Mouse (Mus musculus): Measurements from ENCODE around the gene Gpr18. TPM values are rescaled to one million over a fixed set of nuclear protein-coding genes. Genes with fewer than 3 reads are reported as not detected.
A peak's percentile ranks its signal among the peaks of the same experiment; 100 is the strongest.

Gene Gpr18
- polyA plus RNA-seq, 1 experiment from 2014 or later, result 0.78 TPM

GRCm38 (mm10) chr14:121922016-121922415 is 6.4 kb upstream of the Gpr18 start:
- 72% methylated on average over 4 of the region's 4 CpGs for WGBS (ENCODE audit: insufficient replicate concordance)

GRCm38 (mm10) chr14:121920511-121921124 is 5.0 kb upstream of the Gpr18 start:
- 78% methylated on average over 12 of the region's 12 CpGs for WGBS (ENCODE audit: insufficient replicate concordance)
- no peak for TF ChIP-seq CTCF (IDR thresholded peaks at IDR 0.05; ENCODE audit: low read depth)
- TF ChIP-seq EP300 (IDR thresholded peaks at IDR 0.05; ENCODE audit: low read depth), result no peak
- Histone ChIP-seq H3K4me1 (ENCODE audit: insufficient read depth) (0 out of 2 replicates have a peak, but pooled peaks cover 2% of the 10 kb centered on the region), H3K27ac (ENCODE audit: low read depth) (no peak overlapping the region), H3K9me3 (ENCODE audit: low read length) (no peaks in the 10 kb centered on the region), H3K4me3 (ENCODE audit: low read depth, low read length) (no peak overlapping the region), H3K36me3 (replicated peaks; ENCODE audit: insufficient read depth, low read length) (peaks cover 5% of the 10 kb centered on the region; the same call in 1 of the 2 replicates), H3K4me2 (ENCODE audit: low read depth, low read length) (no peak overlapping the region), H3K9ac (replicated peaks) (no peak overlapping the region; the same call in 1 of the 2 replicates), H3K27me3 (ENCODE audit: insufficient read depth, low read length) (no peaks in the 10 kb centered on the region)
- ATAC-seq, result no peak
- peak; percentile 22 for DNase-seq

More at GRCm38 (mm10) chr14:121922016-121922415, 6.4 kb upstream of the Gpr18 start:
- Histone ChIP-seq H3K27ac (ENCODE audit: low read depth) (no peak overlapping the region), H3K9me3 (ENCODE audit: low read length) (no peaks in the 10 kb centered on the region), H3K36me3 (replicated peaks; ENCODE audit: insufficient read depth, low read length) (0 out of 2 replicates have a peak, but pooled peaks cover 5% of the 10 kb centered on the region), H3K4me1 (ENCODE audit: insufficient read depth) (0 out of 2 replicates have a peak, but pooled peaks cover 2% of the 10 kb centered on the region), H3K4me3 (ENCODE audit: low read depth, low read length) (no peak overlapping the region), H3K27me3 (ENCODE audit: insufficient read depth, low read length) (no peaks in the 10 kb centered on the region), H3K4me2 (ENCODE audit: low read depth, low read length) (no peak overlapping the region), H3K9ac (replicated peaks) (no peak overlapping the region)
- DNase-seq (peak; percentile 11), ATAC-seq (no peak)
- TF ChIP-seq CTCF (IDR thresholded peaks at IDR 0.05; ENCODE audit: low read depth) (no peak), EP300 (IDR thresholded peaks at IDR 0.05; ENCODE audit: low read depth) (no peak)

GRCm38 (mm10) chr14:121919752-121920151 is 4.2 kb upstream of the Gpr18 start:
- Histone ChIP-seq H3K4me2 (ENCODE audit: low read depth, low read length) (no peak overlapping the region), H3K27ac (ENCODE audit: low read depth) (no peak overlapping the region), H3K9me3 (ENCODE audit: low read length) (no peaks in the 10 kb centered on the region), H3K9ac (replicated peaks) (no peak overlapping the region), H3K36me3 (replicated peaks; ENCODE audit: insufficient read depth, low read length) (peaks cover 5% of the 10 kb centered on the region; the same call in 1 of the 2 replicates), H3K4me1 (ENCODE audit: insufficient read depth) (0 out of 2 replicates have a peak, but pooled peaks cover 2% of the 10 kb centered on the region), H3K4me3 (ENCODE audit: low read depth, low read length) (no peak overlapping the region), H3K27me3 (ENCODE audit: insufficient read depth, low read length) (no peaks in the 10 kb centered on the region)
- WGBS (ENCODE audit: insufficient replicate concordance), result 9% methylated on average over 3 of the region's 3 CpGs
- DNase-seq, result peak; percentile 11
- TF ChIP-seq EP300 (IDR thresholded peaks at IDR 0.05; ENCODE audit: low read depth), result no peak
- TF ChIP-seq CTCF (IDR thresholded peaks at IDR 0.05; ENCODE audit: low read depth), result peak; percentile 71
- ATAC-seq, result no peak

GRCm38 (mm10) chr14:121918266-121918665 is 2.7 kb upstream of the Gpr18 start:
- Histone ChIP-seq H3K36me3 (replicated peaks; ENCODE audit: insufficient read depth, low read length) (peaks cover 5% of the 10 kb centered on the region; the same call in 1 of the 2 replicates), H3K27ac (ENCODE audit: low read depth) (no peak overlapping the region), H3K27me3 (ENCODE audit: insufficient read depth, low read length) (no peaks in the 10 kb centered on the region), H3K4me2 (ENCODE audit: low read depth, low read length) (no peak overlapping the region), H3K9me3 (ENCODE audit: low read length) (no peaks in the 10 kb centered on the region), H3K9ac (replicated peaks) (no peak overlapping the region), H3K4me3 (ENCODE audit: low read depth, low read length) (no peak overlapping the region), H3K4me1 (ENCODE audit: insufficient read depth) (0 out of 2 replicates have a peak, but pooled peaks cover 2% of the 10 kb centered on the region)
- TF ChIP-seq CTCF (IDR thresholded peaks at IDR 0.05; ENCODE audit: low read depth), result no peak
- no peak for TF ChIP-seq EP300 (IDR thresholded peaks at IDR 0.05; ENCODE audit: low read depth)
- no peak for DNase-seq
- 49% methylated on average over 3 of the region's 3 CpGs for WGBS (ENCODE audit: insufficient replicate concordance)
- ATAC-seq, result peak; percentile 90

GRCm38 (mm10) chr14:121916311-121917094 is 922 bp upstream of the Gpr18 start:
- no peak overlapping the region for H3K9ac ChIP-seq (replicated peaks)
- H3K27ac ChIP-seq (ENCODE audit: low read depth), result peak overlapping the region; percentile 74
- DNase-seq (no peak), ATAC-seq (peak; percentile 13; the same call in 1 of the 2 replicates)
- H3K27me3 ChIP-seq (ENCODE audit: insufficient read depth, low read length), result no peaks in the 10 kb centered on the region
- no peaks in the 10 kb centered on the region for H3K9me3 ChIP-seq (ENCODE audit: low read length)
- no peak overlapping the region for H3K4me2 ChIP-seq (ENCODE audit: low read depth, low read length)
- TF ChIP-seq CTCF (IDR thresholded peaks at IDR 0.05; ENCODE audit: low read depth), result no peak
- H3K4me3 ChIP-seq (ENCODE audit: low read depth, low read length), result no peak overlapping the region
- 0 out of 2 replicates have a peak, but pooled peaks cover 2% of the 10 kb centered on the region for H3K4me1 ChIP-seq (ENCODE audit: insufficient read depth)
- H3K36me3 ChIP-seq (replicated peaks; ENCODE audit: insufficient read depth, low read length), result peaks cover 17% of the 10 kb centered on the region
- 61% methylated on average over 6 of the region's 6 CpGs for WGBS (ENCODE audit: insufficient replicate concordance)

GRCm38 (mm10) chr14:121915143-121915542 is 438 bp downstream of the Gpr18 start:
- ATAC-seq, result no peak
- peak overlapping the region; percentile 74; the same call in 1 of the 2 replicates for H3K27ac ChIP-seq (ENCODE audit: low read depth)
- 76% methylated on average over 5 of the region's 5 CpGs for WGBS (ENCODE audit: insufficient replicate concordance)
- H3K4me1 ChIP-seq (ENCODE audit: insufficient read depth), result 0 out of 2 replicates have a peak, but pooled peaks cover 2% of the 10 kb centered on the region
- 0 out of 2 replicates have a peak overlapping the region, but pooled peaks have one; percentile 6 for H3K4me2 ChIP-seq (ENCODE audit: low read depth, low read length)
- H3K4me3 ChIP-seq (ENCODE audit: low read depth, low read length), result no peak overlapping the region
- peaks cover 20% of the 10 kb centered on the region for H3K36me3 ChIP-seq (replicated peaks; ENCODE audit: insufficient read depth, low read length)
- H3K9me3 ChIP-seq (ENCODE audit: low read length), result no peaks in the 10 kb centered on the region
- TF ChIP-seq EP300 (IDR thresholded peaks at IDR 0.05; ENCODE audit: low read depth) (no peak), CTCF (IDR thresholded peaks at IDR 0.05; ENCODE audit: low read depth) (no peak)
- no peak overlapping the region for H3K9ac ChIP-seq (replicated peaks)
- H3K27me3 ChIP-seq (ENCODE audit: insufficient read depth, low read length), result no peaks in the 10 kb centered on the region
- no peak for DNase-seq

Measured in liver, postnatal 0 days (tissue).